12 mouse cellular contexts compared by ENCODE assay signal in genomic region chr2:105427447-105427846, GRCm38 (mm10). TPM values are rescaled to one million over a fixed set of nuclear protein-coding genes. Genes with fewer than 3 reads are reported as not detected.
DNase-seq lines count a peak whose midpoint lies in the region; ATAC-seq and TF ChIP-seq lines count a peak whose summit lies in the region.
"Had no signal": no experiment of that assay in that cellular context is flagged by ENCODE, and none has a peak within 500 bp of the region (broad histone marks: within the 10 kb centered on the region; RNA-seq: fewer than 3 reads in every experiment).

No protein-coding gene starts in this region.

- peak overlapping the region in 1 of 2 experiments; percentile 1; a peak in 1 of 4 replicates for H3K4me3 ChIP-seq in heart, embryonic 14.5 days (ENCODE audit: control insufficient read depth in 1 of 2, insufficient read depth in 1 of 2, low read depth in 1 of 2, low read length in 2 of 2)
- no peak overlapping the region for H3K4me3 ChIP-seq in stomach, embryonic 15.5 days (replicated peaks)
- H3K4me3 ChIP-seq in stomach, postnatal 0 days (ENCODE audit: low read depth, low read length): no peak overlapping the region
- peak overlapping the region; percentile 18; the same call in 1 of the 2 replicates for H3K4me3 ChIP-seq in liver, embryonic 13.5 days (replicated peaks)
- H3K4me3 ChIP-seq: gastrocnemius, adult 2 months; hindbrain, embryonic 15.5 days; limb, embryonic 12.5 days; lung, embryonic 15.5 days had no signal

- H3K27me3 ChIP-seq in heart, embryonic 14.5 days (ENCODE audit: control insufficient read depth, insufficient read depth, low read length): no peaks in the 10 kb centered on the region
- H3K27me3 ChIP-seq in stomach, embryonic 15.5 days (replicated peaks): no peaks in the 10 kb centered on the region
- H3K27me3 ChIP-seq in stomach, postnatal 0 days (ENCODE audit: control insufficient read depth, insufficient read depth, low read length): no peaks in the 10 kb centered on the region
- H3K27me3 ChIP-seq in liver, embryonic 13.5 days: peaks cover 3% of the 10 kb centered on the region; the same call in 1 of the 2 replicates

- H3K36me3 ChIP-seq in heart, embryonic 14.5 days (ENCODE audit: control insufficient read depth, insufficient read depth, low read length): no peaks in the 10 kb centered on the region
- no peaks in the 10 kb centered on the region for H3K36me3 ChIP-seq in stomach, embryonic 15.5 days
- no peaks in the 10 kb centered on the region for H3K36me3 ChIP-seq in stomach, postnatal 0 days (ENCODE audit: control insufficient read depth, insufficient read depth, low read length)
- H3K36me3 ChIP-seq in liver, embryonic 13.5 days: no peaks in the 10 kb centered on the region
- H3K36me3 ChIP-seq: hindbrain, embryonic 15.5 days; limb, embryonic 12.5 days; lung, embryonic 15.5 days had no signal

- no peak for TF ChIP-seq EP300 in stomach, postnatal 0 days (optimal IDR thresholded peaks at IDR 0.05)

- peak overlapping the region; percentile 60 for H3K4me2 ChIP-seq in heart, embryonic 14.5 days (ENCODE audit: low read length)
- H3K4me2 ChIP-seq in stomach, embryonic 15.5 days: no peak overlapping the region
- H3K4me2 ChIP-seq in stomach, postnatal 0 days (replicated peaks; ENCODE audit: low read depth): no peak overlapping the region
- H3K4me2 ChIP-seq in liver, embryonic 13.5 days: peak overlapping the region; percentile 59
- H3K4me2 ChIP-seq: hindbrain, embryonic 15.5 days; limb, embryonic 12.5 days; lung, embryonic 15.5 days had no signal

- H3K9me3 ChIP-seq in heart, embryonic 14.5 days (ENCODE audit: control insufficient read depth, low read length): no peaks in the 10 kb centered on the region
- no peaks in the 10 kb centered on the region for H3K9me3 ChIP-seq in stomach, embryonic 15.5 days
- no peaks in the 10 kb centered on the region for H3K9me3 ChIP-seq in stomach, postnatal 0 days (ENCODE audit: control insufficient read depth, low read length)
- no peaks in the 10 kb centered on the region for H3K9me3 ChIP-seq in liver, embryonic 13.5 days (replicated peaks)
- H3K9me3 ChIP-seq: hindbrain, embryonic 15.5 days; limb, embryonic 12.5 days; lung, embryonic 15.5 days had no signal

- 17% methylated on average over 8 of the region's 8 CpGs for WGBS in heart, embryonic 14.5 days
- WGBS in stomach, embryonic 15.5 days: 58% methylated on average over 8 of the region's 8 CpGs
- 63% methylated on average over 8 of the region's 8 CpGs for WGBS in stomach, postnatal 0 days
- WGBS in liver, embryonic 13.5 days (ENCODE audit: insufficient replicate concordance): 25% methylated on average over 8 of the region's 8 CpGs

- H3K9ac ChIP-seq in heart, embryonic 14.5 days (ENCODE audit: low read length): no peak overlapping the region
- H3K9ac ChIP-seq in stomach, embryonic 15.5 days: no peak overlapping the region
- no peak overlapping the region for H3K9ac ChIP-seq in stomach, postnatal 0 days (ENCODE audit: low read length)
- H3K9ac ChIP-seq in liver, embryonic 13.5 days: peak overlapping the region; percentile 3; the same call in 1 of the 2 replicates
- H3K9ac ChIP-seq: hindbrain, embryonic 15.5 days; limb, embryonic 12.5 days; lung, embryonic 15.5 days had no signal

- H3K4me1 ChIP-seq in heart, embryonic 14.5 days (ENCODE audit: control insufficient read depth in 2 of 2, insufficient read depth in 2 of 2, low read length in 2 of 2): peaks cover 8 to 11% of the 10 kb centered on the region in 2 experiments
- no peaks in the 10 kb centered on the region for H3K4me1 ChIP-seq in stomach, embryonic 15.5 days
- H3K4me1 ChIP-seq in stomach, postnatal 0 days (replicated peaks; ENCODE audit: control insufficient read depth, insufficient read depth): no peaks in the 10 kb centered on the region
- peaks cover 24% of the 10 kb centered on the region for H3K4me1 ChIP-seq in liver, embryonic 13.5 days (replicated peaks)
- H3K4me1 ChIP-seq: hindbrain, embryonic 15.5 days; limb, embryonic 12.5 days; lung, embryonic 15.5 days had no signal

- peak; percentile 70; the same call in 1 of the 2 replicates for ATAC-seq in heart, embryonic 14.5 days (ENCODE audit: insufficient number of reproducible peaks, insufficient read depth, low FRiP score, low read depth)
- ATAC-seq in stomach, embryonic 15.5 days (ENCODE audit: insufficient read depth, low FRiP score, low read depth): peak; percentile 27; the same call in 1 of the 2 replicates
- ATAC-seq in stomach, postnatal 0 days (ENCODE audit: low FRiP score, low TSS enrichment): no peak
- ATAC-seq in liver, embryonic 13.5 days (ENCODE audit: low read depth): peak; percentile 94

- DNase-seq in heart, adult 11 months: no peak
- no peak for DNase-seq in stomach, postnatal 0 days (ENCODE audit: low spot score)
- peak; percentile 23 for DNase-seq in liver, embryonic 13.5 days
- DNase-seq in cerebellum, postnatal 25 days: no peak
- DNase-seq in adrenal gland, postnatal 36 days: no peak

- TF ChIP-seq CTCF in stomach, postnatal 0 days (IDR thresholded peaks at IDR 0.05; ENCODE audit: low read depth): no peak

- H3K27ac ChIP-seq in heart, embryonic 14.5 days (replicated peaks in 1 of 2; ENCODE audit: control insufficient read depth in 1 of 2, insufficient read depth in 1 of 2, low read depth in 2 of 2, low read length in 2 of 2): no peak overlapping the region
- no peak overlapping the region for H3K27ac ChIP-seq in stomach, embryonic 15.5 days
- no peak overlapping the region for H3K27ac ChIP-seq in stomach, postnatal 0 days (replicated peaks)
- H3K27ac ChIP-seq in liver, embryonic 13.5 days: no peak overlapping the region
- H3K27ac ChIP-seq: gastrocnemius, adult 2 months; hindbrain, embryonic 15.5 days; limb, embryonic 12.5 days; lung, embryonic 15.5 days; macrophage had no signal

RNA-seq across cellular contexts. Expression of gene Rcn1, which starts 28.3 kb away (rescaled TPM):
- polyA plus RNA-seq in heart, embryonic 14.5 days (2014; fragmentation: Nextera tagmentation; extraction: Ambion mirVana): 127 TPM in 2 replicates
- polyA plus RNA-seq in stomach, embryonic 15.5 days (2015; fragmentation: Nextera tagmentation; extraction: Ambion mirVana): 146 and 159 TPM in 2 replicates
- polyA plus RNA-seq in stomach, postnatal 0 days (2015; fragmentation: Nextera tagmentation; extraction: Ambion mirVana): 61.1 and 64.9 TPM in 2 replicates
- 29.1 and 31.5 TPM in 2 replicates for polyA plus RNA-seq in liver, embryonic 13.5 days (2015; fragmentation: Nextera tagmentation; extraction: Ambion mirVana)
- 100 to 1,000 TPM in 1 of 2 experiments, 10 to 100 TPM in 1; 44.0 to 181 TPM for total RNA-seq in adrenal gland, postnatal 36 days (2021)

Comparison
In these comparisons a context has a peak if more than half of its experiments do, and no peak if none do; other contexts are left out.
1. H3K4me2 ChIP-seq: peak in heart, embryonic 14.5 days (single experiment) and liver, embryonic 13.5 days (single experiment); none in stomach, embryonic 15.5 days (single experiment) and stomach, postnatal 0 days (single experiment).